Mouse (Mus musculus): ENCODE results near the gene Apoe.
"Not testable (repeated sequence)": the region's sequence is repeated elsewhere in the genome, so short reads cannot be mapped to it uniquely, and the experiment has no call there.

Gene Apoe

DNA sequence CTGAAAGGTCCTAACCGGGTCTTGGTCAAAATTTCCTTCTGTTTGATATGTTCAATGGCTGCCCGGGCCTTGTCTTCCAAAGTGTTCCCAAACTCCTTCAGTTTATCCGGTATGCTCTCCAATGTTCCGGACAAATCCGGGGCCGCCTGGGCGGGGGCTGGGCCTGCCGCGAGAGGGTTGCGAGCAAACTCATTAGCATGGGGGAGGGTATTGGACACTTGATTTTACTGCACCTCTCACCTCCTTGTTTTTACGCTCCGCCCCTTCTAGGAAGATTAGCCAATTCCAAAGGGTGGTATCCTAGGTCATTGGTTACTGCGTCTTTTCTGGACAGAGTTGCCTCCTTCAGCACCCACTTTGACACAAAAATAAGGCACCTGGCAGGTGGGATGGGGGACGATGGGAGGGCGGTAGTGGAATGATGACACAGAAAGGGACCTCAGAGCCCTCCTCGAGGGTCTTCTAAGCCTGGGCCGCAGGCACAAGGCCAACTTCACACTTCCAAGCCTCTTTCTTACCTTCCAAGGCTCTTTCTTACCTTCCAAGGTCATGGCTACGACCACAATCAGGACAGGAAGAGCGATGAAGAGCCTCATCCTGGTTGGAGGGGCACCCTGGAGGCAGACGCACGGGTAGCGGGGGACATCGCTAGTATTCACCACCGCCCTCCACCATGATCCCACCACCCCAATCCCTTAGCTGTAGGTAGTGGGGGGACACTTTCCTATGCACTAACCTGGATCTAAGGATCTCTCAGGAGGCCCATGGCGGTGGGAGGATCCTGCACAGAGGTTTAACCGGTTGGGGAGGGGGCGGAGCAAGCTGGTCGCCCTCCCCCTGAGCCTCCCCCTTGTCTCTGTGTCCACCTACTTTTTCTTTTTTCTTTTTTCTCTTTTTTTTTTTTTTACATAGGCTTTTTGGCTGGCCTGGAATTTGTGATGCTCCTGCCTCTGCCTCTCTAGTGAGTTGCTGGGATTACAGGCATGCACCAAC lies 6.8 kb downstream of the Apoe start, which contains the start of gene Apoc1:
Gene Apoc1, minus strand, starts transcription at position 788 of the 993 bp plus-strand sequence.
- no peak for DNase-seq (ENCODE audit: low spot score in 2 of 2)

DNA sequence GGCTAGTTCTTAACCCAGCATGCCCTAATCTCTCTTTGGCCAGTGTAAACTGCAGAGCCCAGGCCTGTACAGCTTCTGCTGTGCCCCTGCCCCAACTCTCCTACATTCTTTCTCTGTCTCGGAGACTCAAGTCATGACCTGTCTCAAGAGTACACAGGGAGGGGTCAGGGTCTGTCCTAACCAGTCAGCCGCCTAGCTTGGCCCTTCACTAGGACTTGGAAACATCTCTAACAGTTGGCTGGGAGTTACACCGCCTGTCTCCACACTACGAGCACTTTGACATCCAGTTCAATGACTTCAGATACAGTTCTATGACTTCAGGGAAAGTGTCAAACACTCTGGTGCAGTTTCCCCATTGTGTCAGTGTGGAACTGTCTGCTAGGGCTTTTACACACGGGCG lies 7.6 kb downstream of the Apoe start:
- no peak for DNase-seq (ENCODE audit: low spot score in 2 of 2)

DNA sequence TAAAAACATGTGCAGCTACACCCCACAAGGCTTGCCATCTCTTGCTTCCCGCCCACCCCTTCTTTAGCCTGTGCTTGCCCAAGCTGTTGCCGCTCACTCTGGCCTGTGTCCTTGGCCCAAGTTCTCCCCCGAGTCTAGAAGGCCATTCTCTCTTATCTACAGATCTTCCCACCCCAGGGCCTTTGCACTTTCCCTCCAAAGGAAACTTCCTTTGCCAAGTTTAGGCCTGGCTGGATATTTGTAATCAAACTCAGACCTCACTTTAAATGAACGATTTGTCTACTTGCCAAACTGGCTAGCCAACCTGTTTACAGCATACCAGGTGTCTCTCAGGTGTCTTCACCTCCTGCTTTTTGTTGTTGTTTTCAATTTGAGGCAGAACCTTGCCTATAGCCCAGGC lies 8.1 kb downstream of the Apoe start:
- no peak for DNase-seq (ENCODE audit: low spot score in 2 of 2)

DNA sequence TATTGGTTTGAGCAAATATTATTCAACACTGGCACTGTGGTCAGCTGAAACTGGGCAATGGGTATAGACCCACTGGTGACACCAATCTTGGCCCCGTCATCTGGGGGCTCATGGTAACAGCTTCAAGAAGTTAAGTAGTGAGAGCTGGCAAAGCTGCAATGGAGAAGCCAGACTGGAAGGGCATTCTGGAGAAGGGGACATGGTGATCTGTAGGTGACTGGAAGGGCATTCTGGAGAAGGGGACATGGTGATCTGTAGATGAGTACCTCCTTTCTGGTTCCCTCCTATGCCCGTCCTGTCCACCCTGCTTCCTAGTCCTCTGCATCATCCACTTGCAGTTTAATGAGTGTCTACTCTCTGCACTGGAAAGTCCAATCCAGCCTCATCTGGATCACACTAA lies 10.4 kb downstream of the Apoe start:
- no peak for DNase-seq (ENCODE audit: low spot score in 2 of 2)

DNA sequence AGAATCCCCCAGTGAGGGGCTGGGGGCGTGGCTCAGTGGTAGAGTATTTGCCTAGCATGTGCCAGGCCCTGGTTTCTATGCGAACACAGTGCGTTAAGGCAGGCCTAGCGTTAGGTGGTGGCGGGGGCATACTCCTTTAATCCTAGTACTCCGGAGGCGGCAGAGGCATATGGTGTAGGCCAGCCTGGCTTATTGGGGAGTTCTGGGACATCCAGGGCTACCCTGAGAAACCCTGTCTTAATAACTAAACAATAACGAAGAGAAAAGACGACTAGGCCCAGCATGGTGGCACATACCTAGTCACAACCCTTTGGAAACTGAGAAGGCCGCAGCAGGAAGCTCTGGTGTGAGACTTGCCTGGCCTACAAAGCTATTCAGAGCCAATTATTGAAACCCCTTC lies 10.9 kb downstream of the Apoe start:
- no peak for DNase-seq (ENCODE audit: low spot score in 2 of 2)

DNA sequence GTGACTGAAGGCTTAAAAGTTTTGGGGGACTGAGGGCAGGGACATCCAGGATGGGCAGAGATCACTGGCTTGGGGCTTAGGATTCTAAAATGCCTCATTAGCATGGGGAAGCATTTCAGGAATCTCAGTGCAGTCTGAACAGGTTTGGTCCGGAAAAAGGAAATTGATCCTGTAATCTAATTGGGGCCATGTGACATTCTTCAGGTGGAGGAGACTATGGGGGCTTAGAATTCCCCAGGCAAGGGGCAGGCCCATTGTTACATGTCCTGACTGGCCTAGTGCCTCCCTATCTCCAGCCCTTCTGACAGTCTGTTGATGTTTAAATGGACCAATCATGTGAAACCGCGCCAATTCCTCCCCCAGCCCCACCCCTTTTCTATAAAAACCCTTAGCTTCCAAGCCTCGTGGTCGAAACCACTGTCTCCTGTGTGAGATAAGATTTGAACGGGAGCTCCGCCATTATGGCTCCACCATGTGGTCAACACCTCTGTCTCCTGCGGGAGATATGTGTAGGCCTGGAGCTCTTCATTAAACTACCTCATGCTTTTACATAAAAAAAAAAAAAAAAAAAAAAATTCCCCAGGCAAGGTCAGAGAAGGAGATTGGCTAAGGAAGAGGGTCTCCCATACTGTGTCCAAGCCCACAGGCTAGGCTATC lies 11.9 kb downstream of the Apoe start:
- DNase-seq (ENCODE audit: low spot score in 2 of 2), result not testable (repeated sequence)

DNA sequence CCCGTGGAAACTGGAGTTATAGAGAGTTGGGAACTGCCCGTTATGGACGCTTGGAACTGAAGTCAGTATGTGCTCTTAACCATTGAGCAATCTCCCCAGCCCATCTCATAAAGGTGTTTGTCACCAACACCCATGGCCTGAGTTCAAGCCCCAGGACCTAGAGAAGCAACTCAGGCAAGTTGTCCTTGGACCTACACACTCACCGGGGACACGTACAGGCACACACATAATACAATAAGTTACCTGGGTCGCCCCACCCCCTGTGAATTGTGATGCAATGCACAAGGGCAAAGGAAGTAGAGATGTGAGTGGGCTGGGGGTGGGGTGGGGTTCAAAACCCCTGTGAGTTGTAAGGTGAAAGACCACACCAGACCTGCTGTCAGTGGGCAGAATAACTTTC lies 12.5 kb downstream of the Apoe start:
- no peak for DNase-seq (ENCODE audit: low spot score in 2 of 2)

DNA sequence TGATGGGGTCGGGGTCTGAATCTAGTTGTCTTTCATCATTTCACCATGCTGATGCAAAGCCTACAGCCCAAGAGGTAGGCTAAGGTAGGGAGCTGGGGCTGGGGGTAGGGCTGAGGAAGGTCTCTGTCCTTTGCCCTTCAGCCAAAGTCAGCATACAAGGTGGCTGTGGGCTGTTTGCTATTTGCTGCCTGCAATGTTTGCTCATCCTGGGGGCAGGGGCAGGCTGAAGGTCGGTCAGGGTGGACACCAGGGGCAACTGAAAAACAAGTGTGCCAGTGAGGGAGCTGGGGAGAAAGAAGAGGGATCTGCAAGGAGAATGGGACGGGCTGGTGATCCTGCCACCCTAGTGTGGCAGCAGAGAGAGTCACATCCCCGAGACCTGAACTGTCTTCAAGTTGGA lies 13.6 kb downstream of the Apoe start:
- no peak for DNase-seq (ENCODE audit: low spot score in 2 of 2)

DNA sequence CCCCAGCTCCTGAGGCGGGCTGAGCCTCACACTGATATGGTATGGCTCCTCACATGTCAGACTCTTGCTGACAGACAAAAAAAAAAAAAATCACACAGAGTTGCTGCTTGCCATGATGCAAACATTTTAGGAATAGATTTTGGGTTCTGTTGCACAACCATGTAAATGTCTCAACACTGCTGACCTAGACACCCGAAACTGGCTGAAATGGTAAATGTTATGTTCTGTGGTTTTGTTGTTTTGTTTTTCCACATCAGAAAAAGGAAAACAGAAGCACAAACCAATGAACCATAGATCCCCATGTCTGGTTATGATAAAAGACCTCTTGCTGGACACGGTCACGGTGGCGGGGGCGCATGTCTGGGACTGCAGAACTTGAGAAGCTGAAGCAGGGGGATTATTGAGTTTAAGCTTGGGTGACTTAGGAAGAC lies 15.2 kb downstream of the Apoe start:
- peak in 1 of 2 experiments; percentile 53 for DNase-seq (ENCODE audit: low spot score in 2 of 2)

DNA sequence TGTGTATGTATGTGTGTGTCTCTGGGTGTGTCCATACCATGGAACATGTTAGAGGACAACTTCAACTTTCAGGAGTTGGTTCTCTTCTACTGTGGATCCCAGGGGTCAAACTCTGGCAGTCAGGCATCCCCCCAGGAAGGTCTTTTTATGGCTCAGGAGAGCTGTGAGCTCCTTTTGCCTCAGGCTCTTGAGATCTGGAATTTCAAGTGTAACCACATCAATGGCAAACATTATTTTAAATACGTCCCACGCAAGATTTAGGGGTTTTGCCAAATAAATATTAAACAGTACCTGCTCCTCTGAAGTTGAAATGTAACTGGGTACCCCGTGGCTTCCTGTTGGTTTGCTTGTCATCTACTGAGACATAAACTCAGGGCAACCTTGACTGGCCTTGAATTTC lies 16.0 kb downstream of the Apoe start:
- no peak for DNase-seq (ENCODE audit: low spot score in 2 of 2)

DNA sequence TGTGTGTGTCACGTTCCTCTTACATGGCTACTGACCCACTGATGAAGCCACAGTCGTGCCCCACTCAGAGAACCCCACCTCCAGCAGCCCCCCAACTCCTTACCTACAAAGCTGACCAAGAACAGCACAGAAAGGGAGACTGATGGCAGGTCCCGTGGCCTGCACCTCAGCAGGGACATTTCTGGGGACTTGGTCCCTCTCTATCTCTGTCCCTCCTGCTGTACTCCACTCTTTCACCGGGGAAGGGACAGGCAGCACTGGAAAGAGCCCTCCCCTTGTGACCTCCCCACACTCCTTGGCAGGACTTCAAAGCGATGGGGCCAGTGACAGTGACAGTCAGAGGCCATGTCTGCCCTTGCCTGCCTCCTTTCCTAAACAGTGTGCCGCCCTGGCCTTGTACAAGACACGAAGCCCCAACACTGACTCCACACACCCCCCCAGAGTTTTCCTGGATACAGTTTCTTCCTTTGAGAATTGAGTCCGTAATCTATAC lies 17.7 kb downstream of the Apoe start, which contains the start of the genes Gm44805 and Apoc4:
Gene Gm44805, minus strand, starts transcription at position 222 of the 493 bp plus-strand sequence.
Gene Apoc4, minus strand, starts transcription at position 278 of the 493 bp plus-strand sequence.
- DNase-seq (ENCODE audit: low spot score in 2 of 2), result no peak

DNA sequence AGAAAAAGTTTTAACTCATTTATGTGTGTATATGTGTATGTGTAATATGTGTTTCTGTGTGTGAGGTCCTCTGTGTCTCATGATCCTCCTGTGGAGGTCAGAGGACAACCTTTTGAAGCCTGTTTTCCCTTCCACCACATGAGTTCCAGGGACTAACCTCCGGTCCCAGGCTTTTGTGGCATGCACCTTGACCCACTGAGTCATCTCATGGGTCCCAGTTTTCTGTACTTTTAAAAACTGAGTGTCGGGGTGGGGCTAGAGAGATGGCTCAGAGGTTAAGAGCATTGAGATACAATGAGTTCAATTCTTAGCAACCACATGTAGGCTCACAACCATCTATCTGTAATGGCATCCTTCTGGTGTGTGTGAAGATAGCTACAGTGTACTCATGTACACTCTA lies 18.3 kb downstream of the Apoe start:
- DNase-seq (ENCODE audit: low spot score in 2 of 2), result no peak

DNA sequence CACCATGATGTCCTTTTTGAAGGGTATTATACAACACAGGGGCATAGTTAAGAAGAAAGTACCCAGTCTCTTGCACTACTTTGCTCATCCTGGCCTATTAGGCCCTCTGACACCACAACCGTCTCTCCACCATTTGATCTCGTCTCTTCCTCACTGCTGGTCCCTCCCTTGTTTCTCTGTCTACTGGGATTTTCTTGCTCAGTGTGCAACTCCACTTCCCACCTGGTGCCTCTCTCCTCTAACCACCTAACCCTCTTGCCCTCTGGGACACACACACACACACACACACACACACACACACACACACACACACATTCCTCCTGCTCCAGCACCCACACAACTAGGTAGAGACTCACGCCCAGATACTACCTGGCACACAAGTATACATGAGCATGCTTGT lies 20.1 kb downstream of the Apoe start:
- no peak for DNase-seq (ENCODE audit: low spot score in 2 of 2)

DNA sequence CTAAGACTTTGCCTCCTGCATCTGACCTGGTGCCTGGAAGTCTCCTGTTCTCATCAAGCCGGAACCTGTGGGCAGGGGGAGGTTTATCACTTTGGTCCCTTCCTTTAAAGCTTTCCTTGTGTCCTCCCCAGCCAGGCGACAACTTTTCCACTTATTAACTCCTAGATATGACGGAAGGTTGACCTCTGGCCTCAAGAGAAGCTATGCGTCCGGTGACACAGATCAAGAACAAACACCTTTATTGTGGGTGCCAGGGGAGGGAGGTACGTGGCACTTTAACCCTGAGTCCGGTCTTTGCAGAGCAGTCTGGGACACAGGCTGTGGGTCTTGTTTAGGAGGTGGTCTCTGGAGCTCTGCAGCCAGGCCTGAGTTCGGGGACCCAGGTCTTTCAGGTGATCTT lies 21.1 kb downstream of the Apoe start, which contains the start of gene Apoc2:
Gene Apoc2, minus strand, starts transcription at position 70 of the 400 bp plus-strand sequence.
- DNase-seq (ENCODE audit: low spot score in 2 of 2), result no peak

DNA sequence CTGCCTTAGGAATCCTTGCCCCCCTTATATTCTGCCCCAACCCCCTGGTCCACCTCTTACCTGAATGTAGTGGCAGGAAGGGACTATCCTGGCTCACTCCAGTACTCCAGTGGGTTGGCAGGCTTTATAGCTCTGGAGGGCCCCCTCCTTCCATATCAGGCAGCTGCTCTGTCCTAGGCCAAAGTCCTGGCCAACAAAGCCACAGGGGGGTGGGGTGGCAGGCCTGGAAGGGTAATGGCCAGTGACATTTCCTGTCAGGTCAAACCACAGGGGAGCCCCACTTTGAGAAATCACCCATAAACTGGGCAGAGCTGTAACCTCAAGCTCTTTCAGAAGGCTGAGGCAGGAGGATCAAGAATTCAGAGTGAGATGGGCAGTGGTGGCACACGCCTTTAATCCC lies 22.3 kb downstream of the Apoe start:
- DNase-seq (ENCODE audit: low spot score in 2 of 2), result peak in 1 of 2 experiments; percentile 27

DNA sequence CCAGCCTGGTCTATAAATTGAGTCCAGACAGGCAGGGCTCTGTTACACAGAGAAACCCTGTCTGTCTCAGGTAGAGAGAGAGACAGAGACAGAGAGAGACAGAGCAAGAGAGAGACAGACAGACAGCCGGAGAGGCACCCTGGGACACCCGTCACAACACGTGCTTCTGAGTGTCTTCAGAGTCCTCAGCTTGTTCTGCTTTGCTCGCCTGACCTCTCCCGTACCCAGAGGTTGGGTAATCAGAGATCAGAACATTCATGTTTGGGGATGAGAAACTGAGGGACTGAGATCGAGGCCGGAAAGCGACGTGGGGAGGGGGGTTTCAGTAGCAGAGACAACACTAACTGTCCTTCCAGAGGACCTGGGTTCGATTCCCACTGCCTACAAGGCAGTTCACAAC lies 23.2 kb downstream of the Apoe start:
- no peak for DNase-seq (ENCODE audit: low spot score in 2 of 2)

DNA sequence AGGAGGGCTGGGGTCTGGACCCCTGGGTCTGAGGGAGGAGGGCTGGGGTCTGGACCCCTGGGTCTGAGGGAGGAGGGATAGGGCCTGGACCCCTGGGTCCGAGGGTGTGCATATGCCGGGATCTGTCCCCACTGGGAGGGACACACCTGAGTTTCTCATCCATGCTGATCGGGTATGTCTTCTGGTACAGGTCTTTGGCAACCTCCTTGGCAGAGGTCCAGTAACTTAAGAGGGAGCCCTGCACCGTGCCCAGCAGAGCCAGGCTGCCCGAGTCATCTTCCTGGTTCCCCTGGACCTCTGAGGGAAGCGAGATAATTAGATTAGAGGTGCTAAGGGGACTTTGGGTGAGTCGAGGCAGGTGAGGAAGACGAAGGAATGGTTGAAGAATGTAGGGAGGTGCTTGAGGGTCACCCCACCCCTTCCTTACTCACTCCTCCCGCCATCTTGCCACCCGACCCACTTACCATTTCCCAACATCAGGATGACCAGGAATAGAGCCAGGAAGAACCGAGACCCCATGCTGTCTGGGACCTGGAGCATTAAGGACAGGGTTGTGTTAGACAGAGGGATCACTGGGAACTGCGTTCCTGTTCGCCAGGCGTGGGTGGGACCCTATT lies 25.8 kb downstream of the Apoe start:
- no peak for DNase-seq (ENCODE audit: low spot score in 2 of 2)

DNA sequence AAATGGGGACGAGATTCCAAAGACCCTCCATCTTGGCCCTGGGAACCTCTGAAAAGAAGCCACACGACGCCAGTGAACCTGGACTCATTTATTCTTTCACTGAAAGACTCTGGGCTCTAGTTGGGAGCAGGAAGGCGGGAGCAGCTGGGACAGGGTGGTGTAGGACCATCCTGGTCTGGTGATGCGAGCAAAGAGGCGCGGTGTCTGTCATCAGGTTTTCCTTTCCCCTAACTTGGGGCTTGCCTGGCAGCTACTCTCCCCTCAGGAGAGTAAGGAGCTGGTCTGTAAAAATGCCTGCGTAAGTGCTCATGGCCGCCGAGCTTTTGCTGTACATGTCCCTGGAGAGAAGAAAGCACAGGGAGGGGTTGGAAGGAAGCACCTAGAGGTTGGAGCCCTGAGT lies 27.5 kb downstream of the Apoe start:
- no peak for DNase-seq (ENCODE audit: low spot score in 2 of 2)

DNA sequence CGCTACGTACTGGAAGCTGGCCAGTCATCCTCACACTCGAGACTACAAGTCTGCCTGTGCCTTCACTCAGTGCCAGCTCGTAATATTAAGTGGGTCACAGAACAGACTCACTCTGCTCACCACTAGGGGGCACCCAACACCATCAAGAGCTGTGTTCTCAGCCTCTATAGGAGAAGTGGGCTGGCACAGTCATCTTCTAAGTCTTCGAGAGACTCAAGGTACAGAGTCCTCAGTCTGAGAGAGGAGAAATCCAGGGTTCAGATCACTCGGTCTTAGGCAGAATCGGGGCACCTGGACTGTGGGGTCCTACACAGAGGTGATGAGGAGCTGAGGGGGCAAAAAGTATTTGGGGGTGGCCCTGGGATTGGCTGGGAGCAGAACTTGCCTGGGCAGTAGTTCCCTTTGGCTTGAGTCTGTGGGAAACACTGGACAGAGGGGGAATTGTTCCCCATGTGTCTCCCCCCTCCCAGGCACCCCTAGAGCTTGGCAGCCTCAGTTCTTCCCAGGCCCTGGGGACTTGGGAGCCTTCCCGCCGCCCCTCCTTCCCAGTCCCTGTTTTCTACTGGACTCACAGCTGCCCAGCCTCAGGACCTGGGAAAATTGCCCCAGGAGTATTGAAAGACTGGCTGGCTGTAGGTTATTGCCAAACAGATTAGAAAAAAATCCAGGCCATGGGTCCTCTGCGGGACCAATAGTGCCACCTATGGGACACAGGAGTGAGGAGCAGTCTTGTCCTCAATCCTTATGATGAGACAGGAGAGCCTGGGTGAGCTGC lies 29.9 kb downstream of the Apoe start:
- DNase-seq (ENCODE audit: low spot score in 2 of 2), result peak; percentile 84 to 91

DNA sequence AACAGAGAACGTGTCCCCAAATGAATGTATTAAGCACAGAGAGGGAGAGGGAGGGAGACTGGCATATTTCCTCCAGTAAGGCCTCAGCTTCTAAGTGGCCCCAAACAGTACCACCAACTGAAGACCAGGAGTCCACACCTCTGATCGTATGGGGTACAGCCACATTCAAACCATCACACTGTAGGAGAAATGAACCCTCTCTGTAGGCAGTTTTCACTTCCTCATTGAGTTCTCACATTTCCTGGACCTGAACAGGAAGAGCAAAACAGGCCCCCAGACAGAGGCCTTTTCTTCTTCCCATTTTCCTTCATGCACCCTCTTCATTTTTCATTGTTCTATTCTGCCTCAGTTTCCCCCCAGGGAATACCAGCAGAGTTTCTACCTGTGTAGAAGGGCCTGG lies 31.6 kb downstream of the Apoe start:
- peak in 1 of 2 experiments; percentile 29 for DNase-seq (ENCODE audit: low spot score in 2 of 2)

DNA sequence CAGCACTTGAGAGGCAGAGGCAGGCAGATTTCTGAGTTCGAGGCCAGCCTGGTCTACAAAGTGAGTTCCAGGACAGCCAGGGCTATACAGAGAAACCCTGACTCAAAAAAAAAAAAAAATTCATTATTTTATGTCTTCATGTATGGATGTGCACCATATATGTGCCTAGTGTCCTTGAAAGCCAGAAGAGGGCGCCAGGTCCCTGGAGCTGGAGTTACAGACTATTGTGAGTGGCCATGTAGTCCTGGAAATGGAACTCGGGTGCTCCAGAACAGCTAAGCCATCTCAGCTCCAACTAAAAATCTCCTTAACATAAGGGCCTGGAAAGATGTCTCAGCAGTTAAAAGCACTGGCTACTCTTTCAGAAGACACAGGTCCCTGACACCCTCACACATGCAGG lies 32.2 kb downstream of the Apoe start:
- no peak for DNase-seq (ENCODE audit: low spot score in 2 of 2)
